Mouse (Mus musculus): ENCODE data around the gene Zic2. TPM values are rescaled to one million over a fixed set of nuclear protein-coding genes. Genes with fewer than 3 reads are reported as not detected.
"Not testable (repeated sequence)": the region's sequence is repeated elsewhere in the genome, so short reads cannot be mapped to it uniquely, and the experiment has no call there.

The Zic2 gene
- not detected in 2 replicates for polyA plus RNA-seq (2015; fragmentation: Nextera tagmentation; extraction: Ambion mirVana)

DNA sequence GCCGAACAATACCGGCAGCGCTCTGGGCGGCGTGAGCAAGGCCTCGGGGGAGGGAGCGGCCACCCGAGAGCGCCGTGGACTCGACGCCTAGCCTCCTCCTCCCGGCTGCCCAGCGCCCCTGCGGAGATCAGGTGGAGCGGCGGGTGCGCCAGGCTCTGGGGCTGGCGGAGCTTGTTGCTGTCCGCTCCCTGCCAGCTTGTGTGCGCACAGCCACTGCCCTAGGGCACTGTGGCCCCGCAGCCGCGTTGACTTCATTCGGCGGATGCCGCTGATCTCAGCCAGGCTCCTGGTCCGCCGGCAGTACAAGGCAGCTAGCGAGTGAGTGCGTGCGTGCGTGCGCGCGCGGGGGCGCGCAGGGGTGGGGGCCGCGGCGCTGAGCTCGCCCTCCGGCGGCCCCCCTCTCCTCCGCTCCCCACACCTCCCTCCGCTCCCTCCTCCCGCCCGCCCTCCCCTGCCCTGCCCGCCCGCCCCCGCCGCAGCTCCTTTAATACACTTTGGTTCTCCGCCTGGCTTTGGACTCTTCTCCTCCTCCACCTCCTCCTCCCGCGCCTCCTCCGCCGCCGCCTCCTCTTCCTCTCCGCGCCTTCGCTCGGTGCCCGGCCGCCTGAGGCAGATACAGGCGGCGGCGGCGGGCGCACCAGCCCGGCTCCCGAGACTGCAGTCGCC is at the start of gene Zic2:
Gene Zic2 (plus strand): TSS at position 545 of the 666 bp plus-strand sequence.
- no peak for DNase-seq (ENCODE audit: low spot score)

DNA sequence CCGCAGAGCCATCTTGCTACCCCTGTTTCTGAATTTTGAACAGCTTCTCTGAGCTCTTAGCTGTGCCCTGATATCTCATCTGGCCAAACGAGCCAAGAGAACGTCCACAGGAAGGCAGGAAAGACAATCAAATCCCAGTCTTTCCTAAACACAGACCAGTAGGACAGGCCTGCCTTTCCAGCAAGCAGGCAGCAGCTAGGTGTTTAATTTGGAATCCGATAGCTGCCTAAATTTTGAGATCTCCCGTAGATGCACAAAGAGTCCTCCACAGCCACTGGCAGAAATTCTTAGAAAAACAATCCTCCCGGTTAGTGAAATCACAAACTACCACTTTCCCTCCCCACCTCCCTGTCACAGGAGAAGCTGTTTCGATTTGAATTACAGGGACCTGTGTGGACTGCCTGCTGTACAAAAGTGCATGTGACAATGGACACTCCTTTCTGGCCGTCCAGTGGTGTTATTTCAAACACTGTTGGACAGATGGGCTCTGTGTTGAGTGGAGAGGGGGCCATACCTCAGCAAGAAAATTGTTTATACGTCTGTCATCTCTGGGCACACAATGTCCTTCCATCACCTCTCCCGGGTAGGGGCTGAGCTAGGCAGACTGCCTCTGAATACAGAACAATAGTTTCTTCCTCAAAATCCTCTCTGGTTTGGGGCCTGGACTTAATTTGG is 48.6 kb upstream of the Zic2 start:
- no peak for DNase-seq (ENCODE audit: low spot score)

- DNase-seq (ENCODE audit: low spot score) = no peak
Observed at GRCm38 (mm10) chr14:122427204-122427560, 48.1 kb upstream of the Zic2 start.

- DNase-seq (ENCODE audit: low spot score) = no peak
Observed at GRCm38 (mm10) chr14:122427654-122428053, 47.6 kb upstream of the Zic2 start.

GRCm38 (mm10) chr14:122432558-122432957 is 42.7 kb upstream of the Zic2 start:
- DNase-seq (ENCODE audit: low spot score) = no peak

DNA sequence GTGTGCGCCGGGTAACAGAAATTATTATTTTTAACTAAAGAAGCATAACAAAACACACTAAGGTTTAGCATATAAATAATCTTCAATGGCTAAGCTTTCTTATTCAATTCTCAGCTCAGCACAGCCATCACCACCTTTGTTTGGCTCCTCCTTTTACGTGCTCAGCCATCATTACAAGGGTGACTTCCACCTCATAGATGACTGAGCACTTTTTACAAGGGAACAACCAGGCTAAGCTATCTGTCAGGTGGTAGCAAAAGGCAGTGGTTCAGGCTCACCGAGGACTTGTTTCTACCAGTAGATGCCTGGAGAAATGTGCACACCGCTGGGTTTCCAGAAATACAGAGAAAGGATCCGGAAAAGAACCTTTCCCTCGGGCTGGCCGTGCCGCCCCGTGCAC is 41.2 kb upstream of the Zic2 start:
- no peak for DNase-seq (ENCODE audit: low spot score)

GRCm38 (mm10) chr14:122436850-122437249 is 38.4 kb upstream of the Zic2 start:
- no peak for DNase-seq (ENCODE audit: low spot score)

DNA sequence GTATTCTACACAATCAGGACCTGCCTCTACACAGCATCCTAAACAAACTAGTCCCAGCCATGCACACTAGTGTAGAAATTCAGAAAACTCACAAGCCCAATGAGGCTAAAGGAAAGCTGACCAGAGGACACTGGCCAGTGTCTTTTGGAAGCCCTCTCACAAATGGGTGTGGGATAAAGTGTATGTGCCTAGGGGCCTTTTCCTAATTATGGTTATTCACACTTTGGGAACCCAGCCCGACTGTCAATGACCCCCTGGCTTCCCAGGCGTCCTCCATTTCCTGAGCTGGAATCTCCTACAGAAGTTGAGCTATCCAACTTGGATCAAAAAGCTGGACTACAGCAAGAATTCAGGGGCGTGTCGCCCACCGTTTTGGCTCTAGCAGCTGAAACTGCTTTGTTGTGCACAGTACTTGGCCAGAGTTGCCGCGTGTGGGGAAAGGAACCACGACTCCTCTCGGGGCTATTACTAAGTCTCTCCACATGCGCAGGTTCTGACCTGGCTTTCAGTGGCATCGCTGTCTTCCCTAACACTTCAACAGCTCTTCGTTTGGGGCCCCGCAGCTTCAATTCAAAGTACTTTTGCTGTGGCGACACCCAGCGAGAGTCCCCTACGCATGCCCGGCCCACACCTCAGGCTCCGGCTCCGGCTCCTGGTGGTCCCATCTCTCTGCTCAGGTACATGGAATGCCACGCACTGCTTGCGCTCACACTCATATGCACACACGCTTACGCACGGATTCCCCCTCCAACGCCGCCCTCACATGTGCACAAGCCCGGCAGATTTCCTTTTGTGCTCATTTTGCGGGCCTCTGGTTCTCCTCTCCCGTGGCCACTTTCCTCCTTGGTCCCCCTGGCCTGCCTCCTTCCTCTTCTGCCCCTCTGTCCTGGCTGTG is 25.4 kb upstream of the Zic2 start:
- no peak for DNase-seq (ENCODE audit: low spot score)

- DNase-seq (ENCODE audit: low spot score) = no peak
Observed at GRCm38 (mm10) chr14:122450496-122451382, 24.5 kb upstream of the Zic2 start, which contains the start of gene Gm5089. Gene Gm5089, minus strand, starts transcription at chr14:122451115.

DNA sequence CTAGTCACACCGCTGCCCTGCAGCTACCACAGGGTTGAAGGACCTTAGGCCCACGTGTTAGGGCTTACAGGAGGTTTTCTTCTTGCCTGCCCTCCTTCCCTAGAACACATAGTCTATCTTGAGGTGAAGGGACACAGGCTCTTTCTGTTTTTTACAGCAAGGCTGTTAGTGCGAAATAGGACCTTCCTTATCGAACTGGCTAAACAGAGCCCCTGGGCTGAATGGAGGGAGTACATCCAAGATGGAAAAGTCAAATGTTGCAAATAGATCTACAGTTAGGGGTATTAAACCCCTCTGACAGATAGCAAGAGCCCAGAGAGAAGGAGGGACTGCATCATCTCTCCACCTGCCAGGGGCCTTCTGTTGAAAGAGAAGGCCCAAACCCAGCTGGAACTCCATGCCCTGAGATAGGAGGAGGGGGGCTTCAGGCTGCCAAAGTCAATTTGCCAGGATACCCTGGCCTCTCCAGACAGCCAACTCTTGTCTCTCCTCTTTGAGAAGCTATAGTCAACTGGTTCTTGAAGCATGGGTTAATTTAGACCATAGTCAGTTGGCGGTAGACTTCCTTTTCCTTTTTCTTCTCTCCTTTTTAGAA is 23.6 kb upstream of the Zic2 start:
- no peak for DNase-seq (ENCODE audit: low spot score)

DNA sequence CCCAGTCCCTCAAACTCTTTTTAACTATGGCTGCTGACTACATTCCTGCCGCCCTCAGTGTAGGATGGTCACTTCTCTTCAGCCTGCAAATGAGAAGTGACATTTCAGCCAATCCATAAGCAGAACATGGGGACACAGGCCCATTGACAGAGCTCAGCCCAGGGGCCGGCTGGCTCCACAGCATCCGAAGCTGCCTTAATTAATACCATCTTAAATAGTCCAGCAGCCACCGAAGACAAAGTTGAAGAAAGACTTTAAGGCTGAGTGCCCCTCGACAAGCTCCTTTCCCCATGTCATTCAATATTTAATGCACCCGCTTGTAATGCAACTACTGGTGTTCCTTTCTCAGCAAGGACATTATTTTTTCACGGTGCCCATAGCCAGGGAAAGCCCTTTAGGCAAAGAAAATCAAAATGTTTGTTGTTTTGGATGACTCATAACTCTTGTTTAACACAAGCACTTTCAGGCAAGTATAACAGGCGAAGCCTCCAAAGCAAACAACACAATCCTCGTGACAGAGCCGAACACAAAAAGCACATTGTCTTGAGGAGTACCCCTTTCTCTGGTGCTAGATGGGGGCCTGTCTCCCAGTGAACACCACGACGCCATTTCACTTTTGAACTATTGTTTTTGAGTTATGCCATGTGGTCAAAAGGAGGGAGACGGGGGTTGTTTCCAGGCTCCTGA is 22.4 kb upstream of the Zic2 start:
- DNase-seq (ENCODE audit: low spot score) = no peak

DNA sequence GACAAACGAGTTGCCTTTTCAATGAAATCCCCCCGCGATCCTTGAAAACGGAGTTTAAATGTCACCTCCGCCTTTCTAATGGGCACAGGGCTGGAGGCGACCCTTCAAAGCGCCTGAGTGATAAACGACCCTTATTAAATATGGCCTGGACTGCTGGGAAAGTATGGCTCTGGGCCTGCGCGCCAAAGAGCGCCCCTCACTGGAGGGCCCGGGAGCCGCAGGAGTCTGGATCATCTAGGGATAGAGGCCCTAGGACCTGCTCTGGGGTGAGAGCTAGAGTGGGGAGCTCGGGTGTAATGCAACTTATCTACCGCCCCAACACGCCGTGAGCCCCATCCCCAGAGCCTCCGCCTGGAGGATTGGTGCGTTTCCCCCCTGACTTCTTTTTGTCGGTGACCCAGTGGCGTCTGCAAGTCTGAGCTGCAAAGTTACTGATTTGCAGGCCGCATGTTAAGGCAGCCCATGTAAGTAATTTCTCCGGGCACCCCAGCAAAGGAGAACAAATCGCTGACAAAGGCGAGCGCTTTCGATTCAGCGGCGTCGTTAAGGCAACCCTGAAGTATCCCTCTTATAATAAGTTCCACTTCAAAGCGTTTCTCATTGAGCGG is 21.7 kb upstream of the Zic2 start:
- DNase-seq (ENCODE audit: low spot score) = no peak

DNA sequence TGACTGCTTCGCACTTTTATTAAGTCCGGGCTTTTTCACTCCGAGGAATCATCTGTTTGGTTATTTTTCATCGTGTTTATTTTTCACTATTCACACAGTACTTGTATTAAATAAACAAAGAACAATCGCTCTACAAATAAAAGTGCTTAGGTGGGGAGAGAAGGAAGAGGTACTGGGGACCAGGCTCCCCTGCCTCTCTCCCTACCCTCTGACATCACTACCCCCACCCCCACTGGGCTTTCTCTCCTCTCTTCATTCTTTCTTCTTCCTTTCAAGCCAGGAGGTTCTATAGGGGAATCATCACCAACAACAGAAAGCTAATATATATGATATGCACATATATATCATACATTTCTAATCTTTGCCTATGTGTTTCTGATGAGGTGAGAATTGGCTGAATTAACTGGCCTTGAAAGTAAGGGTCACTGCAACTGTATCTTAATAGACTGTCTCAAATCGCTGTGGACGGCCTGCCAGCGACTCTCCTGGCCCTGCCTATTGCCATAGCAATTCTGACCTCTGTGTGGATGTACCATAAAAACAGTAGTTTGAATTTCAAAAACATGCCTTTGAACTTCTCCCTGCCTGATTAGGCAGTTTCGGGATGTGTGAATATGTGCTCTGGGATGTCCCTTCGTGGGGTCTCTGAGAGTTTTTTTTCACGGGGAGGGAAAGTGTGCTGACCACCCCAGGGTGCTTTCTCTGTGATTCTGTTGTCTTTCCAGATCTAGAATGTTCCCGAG is 21.1 kb upstream of the Zic2 start:
- DNase-seq (ENCODE audit: low spot score) = no peak

DNA sequence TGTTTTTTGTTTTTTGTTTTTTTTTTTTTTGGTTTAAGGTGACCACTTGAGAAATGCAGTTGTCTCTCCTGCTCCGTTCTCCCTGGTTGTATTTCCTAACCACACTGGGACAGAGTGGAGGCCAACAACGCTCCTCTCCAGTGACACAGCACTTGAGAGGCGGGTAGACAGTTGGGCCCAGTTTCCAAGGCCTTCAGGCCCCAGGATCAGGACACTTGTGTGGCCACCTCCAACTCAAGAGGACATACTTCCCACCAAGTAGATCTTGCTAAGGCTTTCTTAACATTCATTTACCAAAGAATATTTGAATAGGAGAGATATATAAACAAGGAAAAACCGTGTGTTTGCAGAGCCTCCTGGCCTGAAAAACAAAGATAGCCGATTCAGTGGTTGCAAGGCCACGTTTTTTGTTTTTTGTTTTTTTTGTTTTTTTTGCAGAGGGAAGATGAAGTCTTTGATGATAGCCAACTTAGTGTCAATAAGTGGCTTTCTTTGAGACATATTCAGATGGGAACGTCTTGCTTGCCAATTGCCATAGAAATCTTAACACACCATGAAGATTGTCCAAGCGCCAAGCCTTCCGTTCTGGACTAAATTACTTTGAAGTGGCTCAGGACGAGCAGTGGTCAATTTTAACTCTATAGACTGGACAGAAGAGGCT is 20.2 kb upstream of the Zic2 start:
- no peak for DNase-seq (ENCODE audit: low spot score)

GRCm38 (mm10) chr14:122455562-122455958 is 19.7 kb upstream of the Zic2 start:
- no peak for DNase-seq (ENCODE audit: low spot score)

- not testable (repeated sequence) for DNase-seq (ENCODE audit: low spot score)
Observed at GRCm38 (mm10) chr14:122459332-122459731, 15.9 kb upstream of the Zic2 start.

GRCm38 (mm10) chr14:122459776-122460175 is 15.5 kb upstream of the Zic2 start:
- no peak for DNase-seq (ENCODE audit: low spot score)

GRCm38 (mm10) chr14:122460226-122460625 is 15.0 kb upstream of the Zic2 start:
- DNase-seq (ENCODE audit: low spot score) = no peak
